Mouse (Mus musculus) cerebellum, adult 18-20 months (tissue): Measurements from ENCODE around the gene Gm21972.

Experiments
- DNase-seq, 2 experiments: peaks; one replicate each; pipeline ENCODE4 v3.0.0; 2021

Gene Gm21972

GRCm38 (mm10) chr1:86174602-86175001 lies 41.2 kb downstream of the Gm21972 start:
- DNase-seq = no peak

- DNase-seq = no peak
Observed at GRCm38 (mm10) chr1:86176066-86176465, 42.6 kb downstream of the Gm21972 start.

- peak; percentile 87 to 88 for DNase-seq
Observed at GRCm38 (mm10) chr1:86178462-86179253, 45.2 kb downstream of the Gm21972 start.

- DNase-seq = peak in 1 of 2 experiments; percentile 12
Observed at GRCm38 (mm10) chr1:86182004-86182709, 48.7 kb downstream of the Gm21972 start.

- DNase-seq = no peak
Observed at GRCm38 (mm10) chr1:86183577-86184263, 50.3 kb downstream of the Gm21972 start.

GRCm38 (mm10) chr1:86186762-86187161 lies 53.3 kb downstream of the Gm21972 start:
- no peak for DNase-seq

- no peak for DNase-seq
Observed at GRCm38 (mm10) chr1:86187856-86188255, 54.4 kb downstream of the Gm21972 start.

GRCm38 (mm10) chr1:86188271-86188670 lies 54.8 kb downstream of the Gm21972 start:
- DNase-seq = no peak

GRCm38 (mm10) chr1:86189034-86189702 lies 55.7 kb downstream of the Gm21972 start:
- DNase-seq = no peak

GRCm38 (mm10) chr1:86190843-86191242 lies 57.4 kb downstream of the Gm21972 start:
- DNase-seq = no peak

GRCm38 (mm10) chr1:86194044-86194443 lies 60.6 kb downstream of the Gm21972 start:
- DNase-seq = no peak

- no peak for DNase-seq
Observed at GRCm38 (mm10) chr1:86198276-86198675, 64.8 kb downstream of the Gm21972 start.

- no peak for DNase-seq
Observed at GRCm38 (mm10) chr1:86199026-86199425, 65.6 kb downstream of the Gm21972 start.

GRCm38 (mm10) chr1:86201312-86201711 lies 67.9 kb downstream of the Gm21972 start:
- no peak for DNase-seq

GRCm38 (mm10) chr1:86202617-86203219 lies 69.3 kb downstream of the Gm21972 start:
- DNase-seq = no peak

GRCm38 (mm10) chr1:86210676-86211075 lies 77.2 kb downstream of the Gm21972 start:
- DNase-seq = no peak

- DNase-seq = no peak
Observed at GRCm38 (mm10) chr1:86211498-86211897, 78.1 kb downstream of the Gm21972 start.
